Mouse (Mus musculus): ENCODE results near the gene Neurl2.
A peak's percentile ranks its signal among the peaks of the same experiment; 100 is the strongest.
"Not testable (repeated sequence)": the region's sequence is repeated elsewhere in the genome, so short reads cannot be mapped to it uniquely, and the experiment has no call there.

The Neurl2 gene

DNA sequence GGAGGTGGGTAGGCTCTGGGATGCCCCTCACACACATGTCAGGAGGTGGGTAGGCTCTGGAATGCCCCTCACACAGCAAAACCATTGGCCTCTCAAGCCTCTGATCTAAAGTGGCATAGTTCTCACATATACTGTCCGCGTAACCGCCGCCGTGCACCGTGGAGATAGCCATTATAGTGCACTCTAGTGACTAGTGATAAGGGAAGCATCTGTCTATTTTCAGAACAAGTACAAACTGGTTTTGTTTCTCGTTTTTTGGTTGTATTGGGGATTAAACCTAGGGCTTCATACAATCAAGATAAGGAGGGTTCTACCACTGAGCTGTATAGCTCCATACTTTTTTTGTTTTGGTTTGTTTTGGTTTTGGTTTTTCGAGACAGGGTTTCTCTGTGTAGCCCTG is 17.4 kb downstream of the Neurl2 start:
- no peak for DNase-seq

DNA sequence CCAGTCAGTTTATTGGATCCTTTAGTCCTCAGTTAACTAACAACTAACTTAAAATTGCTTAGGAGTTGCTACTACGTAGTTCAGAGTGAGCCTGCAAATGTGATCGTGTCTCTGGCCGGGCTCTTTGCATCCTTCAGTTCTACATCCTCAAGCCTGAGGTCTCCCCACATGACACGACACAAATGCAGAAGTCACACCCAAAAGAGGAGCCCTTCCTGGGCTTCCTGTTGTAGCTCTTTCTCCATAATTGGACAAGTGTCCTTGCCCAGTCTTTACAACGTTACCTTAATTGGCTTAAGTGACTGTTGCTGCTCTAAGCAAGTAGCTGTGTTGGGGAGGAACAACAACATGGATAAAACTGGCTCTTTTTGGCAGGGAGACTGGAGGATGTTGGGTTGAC is 17.9 kb downstream of the Neurl2 start:
- DNase-seq: no peak

DNA sequence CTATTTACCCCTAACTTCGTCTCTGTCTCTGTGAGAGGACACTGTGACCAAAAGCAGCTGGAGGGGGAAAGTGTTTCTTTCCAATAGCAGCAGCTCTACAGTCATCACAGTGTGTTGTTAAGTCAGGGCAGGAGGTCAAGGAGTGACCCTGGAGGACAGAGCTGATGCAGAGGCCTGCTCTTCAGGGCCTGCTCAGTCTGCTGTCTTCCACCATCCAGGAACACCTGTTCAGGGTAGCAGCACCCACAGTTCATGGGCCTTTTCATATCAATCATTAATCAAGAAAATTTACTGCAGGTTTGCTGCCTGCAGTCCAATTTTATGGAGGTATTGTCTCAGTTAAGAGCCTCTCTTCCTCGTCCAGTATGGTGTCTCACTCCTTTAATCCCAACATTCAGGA is 19.7 kb downstream of the Neurl2 start:
- DNase-seq: no peak

- no peak for DNase-seq
Measured at GRCm38 (mm10) chr2:164806614-164807013, 26.6 kb downstream of the Neurl2 start.

GRCm38 (mm10) chr2:164805332-164805718 is 27.9 kb downstream of the Neurl2 start:
- DNase-seq: no peak

- DNase-seq: peak; percentile 99
Measured at GRCm38 (mm10) chr2:164804533-164805331, 28.5 kb downstream of the Neurl2 start, which contains the start of the genes Acot8 and Zswim3. Acot8 (minus strand) TSS chr2:164804882. Zswim3 (plus strand) TSS chr2:164805098.

DNA sequence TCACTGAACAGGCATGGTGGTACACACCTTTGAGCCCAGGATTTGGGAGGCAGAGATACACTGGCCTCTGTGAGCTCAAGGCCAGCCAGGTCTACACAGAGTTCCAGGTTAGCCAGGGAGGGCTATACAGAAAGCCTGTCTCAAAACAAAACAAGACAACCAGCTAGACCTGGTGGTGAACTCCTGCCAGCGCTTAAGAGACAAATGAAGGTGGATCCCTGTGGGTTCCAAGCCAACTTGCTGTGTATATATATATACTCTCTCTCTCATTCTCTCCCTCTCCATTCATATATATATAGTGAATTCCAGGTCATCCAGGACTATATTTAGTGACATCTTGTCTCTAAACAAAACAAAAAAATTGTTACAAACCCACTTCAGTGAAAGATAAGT is 29.3 kb downstream of the Neurl2 start:
- DNase-seq: no peak

DNA sequence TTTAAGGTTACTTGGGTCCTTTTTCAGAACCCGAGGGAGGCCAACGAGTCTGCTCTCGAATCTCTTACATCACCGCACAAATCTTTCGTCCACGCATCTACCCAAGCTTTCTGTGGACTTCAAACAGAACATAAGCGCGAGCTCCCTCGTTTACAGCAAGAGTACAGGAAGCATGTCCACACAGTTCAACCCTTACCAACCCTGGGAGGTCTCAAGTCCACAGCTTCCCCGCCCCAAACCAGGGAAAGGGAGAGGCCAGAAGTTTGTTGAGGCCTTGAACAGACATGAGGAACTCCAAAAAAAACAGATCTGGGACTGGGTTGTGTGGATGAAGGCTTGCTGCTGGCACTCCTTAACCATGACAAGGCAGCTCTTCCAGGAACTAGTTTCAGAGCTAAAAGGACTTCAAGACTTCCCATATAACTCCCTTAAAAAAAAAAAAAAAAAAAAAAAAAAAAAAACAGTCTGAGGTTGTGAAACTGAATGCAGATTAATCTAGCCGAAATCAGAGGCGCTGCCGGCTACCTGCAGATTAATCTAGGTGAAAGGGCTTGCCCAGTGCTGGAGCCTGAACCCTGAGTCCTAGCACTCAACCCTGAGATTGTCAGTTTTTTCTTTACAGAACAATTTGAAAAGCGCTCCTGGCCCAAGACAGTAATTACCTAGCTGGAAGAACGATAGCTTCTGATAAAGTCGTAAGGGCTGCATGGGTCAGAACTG is 29.9 kb downstream of the Neurl2 start:
- DNase-seq: peak; percentile 57

GRCm38 (mm10) chr2:164800252-164801004 is 32.8 kb downstream of the Neurl2 start:
- DNase-seq: no peak

DNA sequence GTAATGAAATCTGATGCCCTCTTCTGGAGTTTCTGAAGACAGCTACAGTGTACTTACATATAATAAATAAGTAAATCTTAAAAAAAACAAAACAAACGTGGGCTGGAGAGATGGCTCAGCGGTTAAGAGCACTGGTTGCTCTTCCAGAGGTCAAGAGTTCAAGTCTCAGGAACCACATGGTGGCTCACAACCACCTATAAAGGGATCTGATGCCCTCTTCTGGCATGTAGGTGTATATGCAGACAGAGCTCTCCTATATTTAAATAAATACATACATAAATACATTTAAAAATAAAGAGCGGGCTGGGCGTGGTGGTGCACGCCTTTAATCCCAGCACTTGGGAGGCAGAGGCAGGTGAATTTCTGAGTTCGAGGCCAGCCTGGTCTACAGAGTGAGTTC is 34.7 kb downstream of the Neurl2 start:
- not testable (repeated sequence) for DNase-seq

GRCm38 (mm10) chr2:164795868-164796267 is 37.4 kb downstream of the Neurl2 start:
- DNase-seq: no peak

DNA sequence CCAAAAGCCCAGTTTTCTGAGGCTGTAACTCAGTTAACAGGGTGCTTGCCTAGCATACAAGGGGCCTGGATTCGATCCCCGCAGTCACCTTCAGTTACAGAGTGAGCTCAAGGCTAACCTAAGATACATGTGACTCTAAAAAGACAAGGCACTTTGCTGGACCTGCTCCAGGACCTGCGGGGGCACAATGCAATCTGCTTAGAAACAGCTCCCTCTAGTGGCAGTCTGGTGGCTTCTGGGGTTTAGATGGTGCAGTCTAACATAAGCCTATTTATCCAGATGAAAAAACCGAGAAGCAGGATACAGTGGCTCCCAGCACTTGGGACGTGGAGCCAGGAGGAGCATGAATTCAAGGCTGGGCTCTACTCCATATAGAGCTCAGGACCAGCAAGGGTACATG is 39.0 kb downstream of the Neurl2 start:
- peak; percentile 93 for DNase-seq

DNA sequence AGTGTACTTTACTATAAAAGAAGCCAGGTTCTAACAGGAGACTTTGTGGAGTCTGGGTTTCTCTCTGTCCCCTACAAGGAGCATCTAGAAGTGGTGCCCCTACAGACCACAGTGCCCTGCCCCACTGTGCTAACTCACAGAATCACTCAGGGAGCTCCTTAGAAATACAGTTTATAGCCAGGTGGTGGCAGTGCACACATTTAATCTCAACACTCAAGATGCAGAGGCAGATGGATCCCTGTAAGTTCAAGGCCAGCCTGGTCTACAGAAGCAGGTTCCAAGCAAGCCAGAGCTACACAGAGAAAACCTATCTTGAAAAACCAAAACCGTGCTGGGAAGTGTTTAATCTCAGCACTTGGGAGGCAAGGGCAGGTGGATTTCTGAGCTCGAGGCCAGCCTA is 39.5 kb downstream of the Neurl2 start:
- no peak for DNase-seq

- peak; percentile 72 for DNase-seq
Measured at GRCm38 (mm10) chr2:164793236-164793635, 40.0 kb downstream of the Neurl2 start.

DNA sequence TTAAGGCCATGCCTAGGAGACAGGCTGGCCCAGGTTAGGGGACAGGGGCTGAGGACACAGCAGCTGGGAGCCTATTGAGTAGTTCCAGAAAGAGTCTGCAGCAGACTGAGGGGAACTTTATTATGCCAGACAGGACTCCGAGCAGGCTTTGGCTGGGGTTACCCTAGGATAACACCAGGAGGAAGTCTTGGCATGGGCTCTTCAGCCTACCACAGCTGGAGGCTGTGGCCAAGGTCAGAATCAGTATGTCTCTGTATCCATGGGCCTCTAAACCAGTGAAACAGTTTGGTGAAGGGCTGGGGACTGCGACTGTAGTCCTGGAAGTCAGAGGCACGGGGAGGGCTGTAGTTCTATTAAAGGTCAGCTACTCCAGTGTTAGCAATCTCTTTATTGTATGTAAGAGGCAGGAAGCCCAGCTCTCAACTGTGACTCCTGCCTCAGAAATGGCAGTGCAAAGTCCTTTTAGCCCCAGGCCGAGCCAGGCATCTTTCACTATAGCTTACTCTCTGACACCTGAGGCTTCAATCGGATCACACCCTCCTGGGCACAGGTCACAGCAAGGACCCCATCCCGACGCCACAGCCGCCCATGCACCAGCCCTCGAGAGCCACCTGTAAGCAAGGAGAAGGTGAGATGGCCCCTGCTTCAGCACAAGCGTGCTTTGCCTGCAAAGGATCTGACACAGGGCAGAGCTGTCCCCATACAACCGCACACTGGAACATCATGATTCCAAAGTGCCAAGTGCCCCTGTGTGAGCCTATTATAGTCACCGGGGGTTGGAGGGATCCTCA is 40.7 kb downstream of the Neurl2 start:
- no peak for DNase-seq

DNA sequence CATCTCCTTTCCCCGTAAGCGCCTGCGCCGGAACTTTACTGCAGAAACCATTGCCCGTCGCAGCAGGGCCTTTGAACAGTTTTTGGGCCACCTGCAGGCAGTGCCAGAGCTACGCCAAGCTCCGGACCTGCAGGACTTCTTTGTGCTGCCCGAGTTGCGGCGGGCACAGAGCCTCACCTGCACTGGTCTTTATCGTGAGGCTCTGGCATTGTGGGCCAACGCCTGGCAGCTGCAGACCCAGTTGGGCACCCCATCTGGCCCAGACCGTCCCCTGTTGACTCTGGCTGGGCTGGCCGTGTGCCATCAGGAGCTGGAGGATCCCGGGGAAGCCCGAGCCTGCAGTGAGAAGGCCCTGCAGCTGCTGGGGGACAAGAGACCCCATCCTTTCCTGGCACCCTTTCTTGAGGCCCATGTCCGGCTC is 41.4 kb downstream of the Neurl2 start:
- DNase-seq: no peak

GRCm38 (mm10) chr2:164790451-164790850 is 42.8 kb downstream of the Neurl2 start:
- peak; percentile 48 for DNase-seq

- no peak for DNase-seq
Measured at GRCm38 (mm10) chr2:164788411-164788810, 44.8 kb downstream of the Neurl2 start.

GRCm38 (mm10) chr2:164787779-164788178 is 45.5 kb downstream of the Neurl2 start:
- DNase-seq: no peak

GRCm38 (mm10) chr2:164787032-164787431 is 46.2 kb downstream of the Neurl2 start:
- no peak for DNase-seq

DNA sequence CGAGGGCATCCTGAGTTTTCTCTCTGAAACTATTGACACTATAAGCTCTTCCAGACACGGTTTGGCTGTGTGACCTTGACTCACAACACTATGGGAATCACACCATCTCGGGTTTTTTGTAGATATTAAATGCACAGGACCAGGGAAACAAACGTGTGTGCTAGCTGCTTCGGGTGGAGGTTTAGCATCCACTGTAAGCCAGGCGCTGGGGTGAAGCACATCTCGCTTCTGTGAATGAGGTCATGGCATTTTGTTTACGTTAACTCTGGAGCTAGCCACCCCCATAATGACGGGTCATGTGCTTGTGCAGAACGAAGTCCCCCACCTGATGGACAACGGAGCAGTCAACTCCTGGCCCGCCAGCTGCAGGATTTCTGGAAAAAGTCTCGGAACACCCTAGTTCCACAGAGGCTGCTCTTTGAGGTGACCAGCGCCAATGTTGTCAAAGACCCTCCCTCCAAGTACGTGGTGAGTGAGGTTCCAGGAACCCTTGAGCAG is 46.8 kb downstream of the Neurl2 start:
- DNase-seq: no peak
